12 mouse cellular contexts compared by ENCODE assay signal in genomic region chr14:40902307-40903055, GRCm38 (mm10). TPM values are rescaled to one million over a fixed set of nuclear protein-coding genes. Genes with fewer than 3 reads are reported as not detected.
DNase-seq lines count a peak whose midpoint lies in the region; ATAC-seq lines count a peak whose summit lies in the region.
"Had no signal": no experiment of that assay in that cellular context is flagged by ENCODE, and none has a peak within 500 bp of the region (broad histone marks: within the 10 kb centered on the region; RNA-seq: fewer than 3 reads in every experiment).

No protein-coding gene starts in this region.

- WGBS in kidney, embryonic 15.5 days = 66% methylated on average over 12 of the region's 12 CpGs
- WGBS in liver, embryonic 15.5 days (ENCODE audit: insufficient replicate concordance) = 66% methylated on average over 12 of the region's 12 CpGs

- no peak overlapping the region for H3K9ac ChIP-seq in kidney, embryonic 15.5 days
- no peak overlapping the region for H3K9ac ChIP-seq in liver, embryonic 15.5 days
- H3K9ac ChIP-seq: limb, embryonic 13.5 days had no signal

- peaks cover 20% of the 10 kb centered on the region for H3K36me3 ChIP-seq in kidney, embryonic 15.5 days
- peaks cover 9% of the 10 kb centered on the region for H3K36me3 ChIP-seq in liver, embryonic 15.5 days (replicated peaks)

- peak overlapping the region; percentile 78 for H3K27ac ChIP-seq in kidney, embryonic 15.5 days
- no peak overlapping the region for H3K27ac ChIP-seq in liver, embryonic 15.5 days (replicated peaks)
- H3K27ac ChIP-seq: gastrocnemius, adult 2 months; limb, embryonic 13.5 days had no signal

- H3K27me3 ChIP-seq in kidney, embryonic 15.5 days = no peaks in the 10 kb centered on the region
- H3K27me3 ChIP-seq in liver, embryonic 15.5 days = no peaks in the 10 kb centered on the region
- H3K27me3 ChIP-seq: limb, embryonic 13.5 days had no signal

- peak; percentile 64 for DNase-seq in adrenal gland, adult 2 months
- DNase-seq in adrenal gland, postnatal 4 days (ENCODE audit: low spot score in 2 of 2) = no peak
- DNase-seq in kidney, adult 8-10 months = no peak
- peak; percentile 68 for DNase-seq in 416B (ENCODE audit: low read depth)
- no peak for DNase-seq in gastrocnemius, postnatal 4 days (ENCODE audit: low spot score in 2 of 2)
- no peak for DNase-seq in spleen, postnatal 10 days (ENCODE audit: low spot score in 2 of 2)
- DNase-seq: cerebellum, adult 2 months; gastrocnemius, adult 2 months; spleen, adult 18-20 months had no signal

- no peak overlapping the region for H3K4me2 ChIP-seq in kidney, embryonic 15.5 days
- H3K4me2 ChIP-seq in liver, embryonic 15.5 days = peak overlapping the region; percentile 27; the same call in 1 of the 2 replicates
- H3K4me2 ChIP-seq: limb, embryonic 13.5 days had no signal

- no peaks in the 10 kb centered on the region for H3K9me3 ChIP-seq in kidney, embryonic 15.5 days (replicated peaks)
- no peaks in the 10 kb centered on the region for H3K9me3 ChIP-seq in liver, embryonic 15.5 days (replicated peaks)
- H3K9me3 ChIP-seq: limb, embryonic 13.5 days had no signal

- H3K4me3 ChIP-seq in kidney, embryonic 15.5 days (replicated peaks) = no peak overlapping the region
- no peak overlapping the region for H3K4me3 ChIP-seq in liver, embryonic 15.5 days (replicated peaks)
- H3K4me3 ChIP-seq: gastrocnemius, adult 2 months; limb, embryonic 13.5 days had no signal

- no peak for ATAC-seq in kidney, embryonic 15.5 days (replicated peaks; ENCODE audit: low FRiP score)
- ATAC-seq in liver, embryonic 15.5 days (ENCODE audit: insufficient read depth) = no peak

- peaks cover 70% of the 10 kb centered on the region for H3K4me1 ChIP-seq in kidney, embryonic 15.5 days
- peaks cover 20% of the 10 kb centered on the region; the same call in 1 of the 2 replicates for H3K4me1 ChIP-seq in liver, embryonic 15.5 days (replicated peaks)
- H3K4me1 ChIP-seq: limb, embryonic 13.5 days had no signal

RNA-seq across cellular contexts. Expression of gene Sh2d4b, which starts 9.4 kb away (rescaled TPM):
- 1 to 10 TPM; 1.6 to 2.4 TPM for total RNA-seq in adrenal gland, adult 2 months (2021)
- 0.12 and 0.20 TPM in 2 replicates for polyA plus RNA-seq in adrenal gland, adult 2 months (2012; rRNA removed)
- 1 to 10 TPM; 3.4 to 3.6 TPM for total RNA-seq in adrenal gland, postnatal 4 days (2021)
- polyA plus RNA-seq in kidney, embryonic 15.5 days (2015; fragmentation: Nextera tagmentation; extraction: Ambion mirVana) = 0.85 and 0.92 TPM in 2 replicates
- polyA plus RNA-seq in liver, embryonic 15.5 days (2015; fragmentation: Nextera tagmentation; extraction: Ambion mirVana) = 0.03 and 0.10 TPM in 2 replicates
- under 1 TPM; 0.96 to 0.98 TPM for total RNA-seq in gastrocnemius, postnatal 4 days (2021)

Comparison
In these comparisons a context has a peak if more than half of its experiments do, and no peak if none do; other contexts are left out.
1. DNase-seq: peak in adrenal gland, adult 2 months (single experiment) and 416B (single experiment); none in adrenal gland, postnatal 4 days (0 of 2), kidney, adult 8-10 months (0 of 2), gastrocnemius, postnatal 4 days (0 of 2) and spleen, postnatal 10 days (0 of 2).